Mouse (Mus musculus) spleen, postnatal 14 days (tissue): ENCODE data around the gene Pdzk1.
A peak's percentile ranks its signal among the peaks of the same experiment; 100 is the strongest.

Source experiments
- DNase-seq, 2 experiments: peaks; one replicate each; pipeline ENCODE4 v3.0.0; 2021 to 2022; ENCODE audit warnings: low spot score in 2 of 2

The Pdzk1 gene

DNA sequence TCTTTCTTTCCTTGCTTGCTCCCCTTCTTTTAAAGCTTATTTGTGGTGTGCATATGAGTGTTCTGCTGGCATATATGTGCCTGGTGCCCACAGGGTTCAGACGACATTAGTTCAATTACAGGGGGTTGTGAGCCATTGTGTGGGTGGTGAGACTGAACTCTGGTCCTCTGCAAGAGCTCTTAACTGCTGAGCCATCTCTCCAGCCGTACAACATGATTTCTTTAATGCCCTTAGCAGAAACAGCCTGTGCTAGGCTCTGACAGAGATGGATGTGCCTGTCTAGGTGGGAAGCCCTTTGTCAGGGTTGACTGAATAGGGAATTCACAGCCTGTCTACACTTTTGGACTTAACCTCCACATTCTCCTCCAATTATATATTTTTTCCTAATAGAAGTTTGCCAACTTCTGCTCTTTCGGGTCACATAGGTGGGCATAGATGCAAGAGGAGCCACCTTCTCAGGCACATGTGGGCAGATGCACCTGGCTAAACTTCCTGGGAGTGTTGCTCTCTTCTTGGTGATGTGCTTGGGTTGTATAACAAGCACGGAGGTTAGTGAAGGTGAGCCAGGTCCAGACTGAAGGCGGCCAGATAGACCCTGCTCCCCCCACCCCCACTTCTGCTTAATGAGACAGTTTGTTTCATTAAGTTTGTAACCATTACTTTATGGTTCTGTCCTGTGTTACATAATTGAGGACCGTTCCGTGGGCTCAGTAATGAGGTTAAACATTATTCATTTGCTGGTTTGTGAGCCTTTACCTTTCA lies 5.7 kb downstream of the Pdzk1 start:
- no peak for DNase-seq

DNA sequence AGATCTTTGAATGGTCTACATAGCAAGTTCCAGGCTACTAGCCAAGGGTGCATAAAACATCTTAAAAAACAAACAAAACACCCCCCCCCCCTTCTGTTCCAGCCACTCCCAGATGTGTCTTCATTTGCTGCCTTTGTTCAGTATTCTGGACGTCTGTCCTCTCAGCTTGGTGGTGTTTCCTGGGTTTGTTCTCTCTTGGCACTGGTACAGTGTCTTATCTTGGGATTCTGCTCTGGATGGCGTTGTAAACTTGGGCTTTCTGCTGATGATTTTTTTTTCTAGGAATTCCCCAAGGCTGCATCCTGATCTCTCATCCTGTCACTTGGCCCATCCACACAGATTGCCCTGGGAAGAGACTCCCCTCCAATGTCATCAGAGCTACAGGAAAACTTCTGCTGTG lies 7.3 kb downstream of the Pdzk1 start:
- DNase-seq, result no peak

DNA sequence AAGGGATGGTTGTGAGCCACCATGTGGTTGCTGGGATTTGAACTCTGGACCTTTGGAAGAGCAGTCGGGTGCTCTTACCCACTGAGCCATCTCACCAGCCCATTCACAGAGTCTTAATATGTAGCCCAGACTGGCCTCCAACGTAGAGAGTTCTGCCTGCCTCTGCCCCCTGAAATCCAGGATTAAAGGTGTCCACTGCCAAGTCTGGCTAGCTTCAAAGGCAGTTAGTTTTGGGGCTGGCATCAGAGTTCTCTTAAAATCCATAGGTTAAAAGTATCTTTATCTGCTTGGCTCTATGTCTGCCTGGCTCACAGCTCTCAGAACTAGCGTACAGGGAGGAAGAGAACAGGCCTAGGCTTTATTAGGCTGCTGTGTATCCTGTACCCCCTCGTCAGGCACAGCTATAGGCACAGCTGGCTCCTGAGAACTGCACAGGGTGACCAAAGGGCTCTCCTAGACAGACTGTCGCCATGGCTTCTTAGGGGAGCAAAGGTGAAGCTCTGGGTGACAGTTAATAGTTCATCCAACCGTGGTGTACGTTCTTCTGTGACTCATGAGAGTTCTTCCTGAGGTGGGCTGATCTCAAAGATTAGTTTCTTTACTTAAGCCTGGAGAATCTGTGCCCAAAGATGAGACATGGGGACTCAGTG lies 10.0 kb downstream of the Pdzk1 start:
- DNase-seq, result no peak

DNA sequence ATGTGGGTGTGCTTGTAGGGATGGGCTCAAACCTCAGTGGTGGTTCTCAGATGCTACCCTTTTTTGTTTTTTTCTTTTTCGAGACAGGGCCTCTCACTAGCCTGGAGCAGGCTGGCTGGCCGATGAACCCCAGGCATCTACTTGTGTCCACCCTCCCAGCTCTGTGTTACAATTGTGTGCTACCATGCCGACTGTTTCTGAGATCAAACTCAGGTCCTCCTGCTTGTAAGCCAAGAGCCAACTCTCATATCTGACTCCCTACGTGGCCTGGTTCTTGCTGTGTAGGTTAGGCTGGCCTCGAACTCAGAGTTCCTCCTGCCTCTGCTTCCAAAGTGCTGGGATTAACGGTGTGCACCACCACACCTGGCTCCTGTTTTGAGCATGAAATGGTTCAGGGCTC lies 16.1 kb downstream of the Pdzk1 start:
- no peak for DNase-seq

DNA sequence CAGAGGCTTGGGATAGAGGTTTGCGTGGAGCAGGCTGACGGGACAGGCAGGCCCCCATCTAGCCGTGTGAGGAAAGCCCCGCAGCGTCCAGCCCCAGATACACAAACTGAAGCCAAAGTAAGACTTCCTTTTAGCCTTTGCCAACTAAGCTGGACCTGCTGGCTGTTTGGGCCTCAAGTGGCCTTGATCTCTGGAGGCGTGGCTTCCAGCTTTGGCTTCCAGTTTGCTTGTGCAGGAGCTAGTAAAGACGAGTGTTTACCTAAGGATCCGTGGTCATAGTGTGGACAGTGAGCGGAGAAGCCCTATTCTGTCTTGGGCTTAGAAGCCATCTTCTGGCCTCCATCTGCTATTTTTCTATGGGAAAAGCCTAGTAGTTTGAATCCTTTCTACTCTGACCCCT lies 16.7 kb downstream of the Pdzk1 start:
- no peak for DNase-seq

DNA sequence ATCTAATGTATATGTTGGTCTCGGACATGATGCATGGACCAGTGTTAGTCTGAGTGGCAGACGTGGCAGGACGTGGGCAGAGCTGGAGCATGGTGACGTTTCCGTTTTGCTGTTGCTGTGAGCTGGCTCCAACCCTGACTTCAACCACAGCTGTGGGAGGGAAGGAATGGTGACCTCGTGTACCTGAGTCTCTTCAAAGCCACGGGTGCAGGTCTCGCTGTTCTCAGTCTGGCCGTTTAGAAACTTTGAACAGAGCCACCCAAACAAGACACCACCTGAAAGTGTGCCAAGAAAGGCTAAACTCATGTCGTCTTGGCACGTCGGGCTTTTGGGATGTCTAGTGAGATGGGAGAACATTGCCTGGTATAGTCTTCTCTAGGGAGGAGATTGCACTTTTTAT lies 17.9 kb downstream of the Pdzk1 start:
- DNase-seq, result no peak

DNA sequence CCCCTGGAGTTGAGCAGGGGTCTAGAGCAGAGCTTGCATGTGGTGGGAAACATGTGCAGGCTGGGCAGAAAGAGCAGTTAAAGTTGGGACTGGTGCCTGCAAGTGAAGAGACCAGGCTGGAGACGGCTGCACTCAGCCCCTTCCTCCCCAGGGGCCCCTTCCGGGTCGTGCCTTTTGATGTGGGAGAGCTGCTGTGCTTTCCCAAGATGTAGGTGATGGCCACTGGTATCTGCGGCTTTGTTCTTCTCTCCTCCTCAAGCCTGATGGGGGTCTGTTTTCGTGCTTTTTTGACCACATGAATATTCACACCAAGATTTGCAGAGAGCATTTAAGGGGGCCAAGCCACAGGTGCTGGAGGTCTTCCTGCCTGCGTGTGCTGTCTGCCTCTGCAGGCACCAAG lies 18.6 kb downstream of the Pdzk1 start:
- DNase-seq, result no peak

DNA sequence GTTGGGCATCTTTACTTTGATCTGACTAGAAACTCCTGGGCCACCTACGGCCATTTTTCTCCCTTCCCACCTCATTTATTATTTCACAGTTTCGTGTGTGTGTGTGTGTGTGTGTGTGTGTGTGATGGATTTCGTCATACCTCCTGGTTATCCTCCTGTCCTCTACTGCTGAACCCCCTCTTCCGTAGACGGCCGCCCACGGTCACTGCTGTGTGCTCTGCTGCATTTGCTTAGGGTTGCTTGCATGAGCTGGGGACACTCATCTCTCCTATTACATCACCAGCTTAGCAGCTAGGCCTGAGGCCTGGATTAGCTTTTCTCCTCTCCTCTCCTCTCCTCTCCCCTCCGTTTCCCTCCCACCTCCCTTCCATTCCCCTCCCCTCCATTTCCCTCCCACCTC lies 19.4 kb downstream of the Pdzk1 start:
- DNase-seq, result no peak

DNA sequence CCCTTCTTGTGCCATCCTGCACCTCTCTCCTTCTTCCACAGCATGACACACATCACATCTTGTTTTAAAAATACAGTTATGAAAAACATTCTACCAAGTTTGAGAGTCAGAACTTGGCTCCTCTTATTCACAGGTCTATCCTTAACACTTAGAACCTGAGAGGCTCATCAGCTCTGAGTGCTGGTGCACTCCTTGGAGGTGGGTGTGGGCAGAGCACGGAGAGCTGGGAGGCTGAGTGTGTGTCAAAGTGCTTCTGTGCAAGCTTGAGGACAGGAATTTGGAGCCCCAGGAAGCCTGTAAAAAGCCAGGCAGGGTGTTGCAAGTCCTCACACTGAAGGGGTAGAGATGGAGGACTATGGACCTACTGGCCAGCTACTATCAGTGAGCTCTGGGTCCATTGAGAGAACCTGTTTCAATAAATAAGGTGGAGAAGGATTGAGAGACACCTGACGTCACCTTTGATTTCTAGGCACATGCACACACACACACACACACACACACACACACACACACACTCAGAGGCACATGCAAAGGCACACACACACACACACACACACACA lies 20.2 kb downstream of the Pdzk1 start:
- DNase-seq, result no peak

DNA sequence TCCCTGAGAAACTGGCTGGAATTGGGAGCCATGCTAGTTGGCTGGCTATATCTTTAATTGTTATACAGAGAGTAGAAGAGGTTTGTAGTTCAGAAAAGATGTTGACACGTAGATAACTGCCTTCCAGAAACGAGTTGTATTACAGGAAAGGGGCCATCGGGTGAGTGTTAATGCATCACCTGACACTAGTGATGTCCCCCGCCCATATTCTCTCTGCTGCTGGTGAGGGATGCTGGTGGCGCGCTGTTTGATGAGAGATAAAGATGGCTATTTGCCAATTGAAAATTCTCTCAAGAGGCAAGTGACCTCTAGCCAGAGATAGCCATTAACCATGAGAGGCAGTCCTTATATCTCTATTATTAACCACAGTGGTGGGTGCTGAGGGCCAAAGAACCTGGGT lies 23.5 kb downstream of the Pdzk1 start:
- no peak for DNase-seq

DNA sequence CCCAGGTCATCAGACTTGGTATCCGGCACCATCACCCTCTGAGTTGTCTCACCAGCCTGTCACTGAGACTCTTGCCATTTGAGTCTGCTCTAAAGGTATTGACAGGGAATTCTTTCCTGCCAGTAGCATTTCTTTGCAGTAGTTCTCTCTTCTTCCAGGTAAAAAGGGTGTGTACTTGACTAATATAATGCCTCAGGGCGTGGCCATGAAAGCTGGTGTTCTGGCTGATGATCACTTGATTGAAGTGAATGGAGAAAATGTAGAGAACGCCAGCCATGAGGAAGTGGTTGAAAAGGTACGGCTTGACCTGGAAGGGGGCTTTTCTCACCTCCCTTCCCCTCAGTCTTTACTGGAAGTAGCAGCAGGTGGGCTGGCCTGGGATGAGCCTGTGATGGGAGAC lies 25.3 kb downstream of the Pdzk1 start:
- peak in 1 of 2 experiments; percentile 0 for DNase-seq

DNA sequence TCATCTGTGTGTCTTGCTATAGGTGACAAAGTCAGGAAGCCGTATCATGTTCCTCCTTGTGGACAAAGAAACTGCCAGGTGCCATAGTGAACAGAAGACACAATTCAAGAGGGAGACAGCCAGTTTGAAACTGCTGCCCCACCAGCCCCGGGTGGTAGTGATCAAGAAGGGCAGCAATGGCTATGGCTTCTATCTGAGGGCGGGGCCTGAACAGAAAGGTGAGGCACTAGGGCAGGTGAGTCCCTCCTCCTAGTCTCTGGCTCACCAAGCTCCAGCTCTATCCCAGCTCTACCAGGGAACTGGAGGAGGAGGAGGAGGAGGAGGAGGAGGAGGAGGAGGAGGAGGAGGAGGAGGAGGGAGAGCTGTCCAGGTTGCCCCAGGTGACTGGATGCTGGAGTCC lies 26.7 kb downstream of the Pdzk1 start:
- DNase-seq, result peak in 1 of 2 experiments; percentile 1

DNA sequence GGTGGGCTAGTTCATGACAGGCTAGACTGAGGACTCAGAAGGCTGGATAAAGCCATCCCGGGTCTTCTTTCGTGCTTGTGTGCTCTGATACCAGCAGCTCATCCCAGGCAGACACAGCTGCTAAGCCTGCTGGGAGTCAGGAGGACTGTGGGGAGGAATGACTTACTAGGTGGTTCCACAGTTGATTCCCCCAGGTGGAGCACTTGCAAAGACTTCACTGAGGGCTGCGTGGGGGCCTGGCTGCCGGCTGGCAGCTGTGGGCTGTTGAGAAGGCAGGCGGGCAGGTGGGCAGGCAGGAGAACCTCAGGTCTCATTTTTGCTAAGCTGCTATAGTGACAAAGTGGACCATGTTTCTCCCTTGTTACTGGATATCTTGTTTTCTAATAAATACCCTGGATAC lies 31.4 kb downstream of the Pdzk1 start:
- DNase-seq, result peak in 1 of 2 experiments; percentile 6

DNA sequence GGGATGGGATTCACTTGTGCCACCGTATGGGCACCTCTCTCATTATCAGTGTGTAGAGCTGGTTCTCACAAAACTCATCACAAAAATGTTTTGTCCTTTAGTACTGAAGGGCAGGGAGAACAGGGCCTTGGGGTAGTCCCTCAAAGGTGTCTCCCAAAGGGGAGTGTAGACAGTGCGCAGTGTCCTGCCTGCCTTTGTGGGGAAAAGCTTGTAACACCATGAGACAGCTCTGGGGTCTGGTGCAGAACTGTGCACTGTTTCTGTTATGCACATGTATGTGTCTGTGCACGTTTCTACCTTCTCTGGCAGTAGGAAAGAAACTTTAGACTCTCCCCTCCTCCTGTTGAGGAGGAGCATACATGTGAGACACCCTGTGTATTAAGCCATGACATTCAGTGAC lies 38.8 kb downstream of the Pdzk1 start:
- peak in 1 of 2 experiments; percentile 3 for DNase-seq

DNA sequence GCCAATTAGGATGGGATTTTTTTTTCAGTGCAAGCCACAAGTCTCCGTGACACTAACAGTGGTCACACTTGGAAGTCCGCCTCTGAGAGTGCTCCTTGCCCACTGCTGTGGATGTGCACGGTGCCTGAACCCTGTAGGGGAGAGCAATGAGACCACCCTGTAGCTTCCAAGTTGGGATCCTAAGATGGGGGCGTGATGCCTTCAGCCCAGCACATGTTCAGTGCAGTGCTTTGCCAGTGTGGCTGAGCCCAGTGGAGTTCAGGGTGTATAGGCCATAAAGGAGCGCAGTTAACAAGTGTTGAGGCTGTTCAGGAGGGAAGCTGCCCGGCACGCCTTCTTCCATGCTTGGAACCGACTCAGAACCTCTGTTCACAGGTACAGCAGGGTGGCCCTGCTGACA lies 39.5 kb downstream of the Pdzk1 start:
- no peak for DNase-seq

DNA sequence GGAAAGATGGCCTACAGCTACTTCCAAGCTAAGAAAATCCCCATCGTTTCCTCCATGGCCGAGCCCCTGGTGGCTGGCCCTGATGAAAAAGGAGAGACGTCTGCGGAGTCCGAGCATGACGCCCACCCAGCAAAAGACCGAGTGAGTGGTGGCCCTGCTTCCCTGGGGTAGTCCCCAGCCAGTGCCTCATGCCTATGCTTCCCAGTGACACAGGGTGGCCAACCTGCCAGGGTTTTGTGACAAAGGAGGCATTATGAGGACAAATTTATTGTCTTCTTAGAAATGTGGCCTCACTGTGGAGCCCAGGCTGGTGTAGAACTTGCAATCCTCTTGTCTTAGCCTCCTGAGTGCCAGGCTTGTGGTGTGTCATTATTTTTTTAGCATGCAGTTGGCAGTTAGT lies 40.0 kb downstream of the Pdzk1 start:
- DNase-seq, result no peak

DNA sequence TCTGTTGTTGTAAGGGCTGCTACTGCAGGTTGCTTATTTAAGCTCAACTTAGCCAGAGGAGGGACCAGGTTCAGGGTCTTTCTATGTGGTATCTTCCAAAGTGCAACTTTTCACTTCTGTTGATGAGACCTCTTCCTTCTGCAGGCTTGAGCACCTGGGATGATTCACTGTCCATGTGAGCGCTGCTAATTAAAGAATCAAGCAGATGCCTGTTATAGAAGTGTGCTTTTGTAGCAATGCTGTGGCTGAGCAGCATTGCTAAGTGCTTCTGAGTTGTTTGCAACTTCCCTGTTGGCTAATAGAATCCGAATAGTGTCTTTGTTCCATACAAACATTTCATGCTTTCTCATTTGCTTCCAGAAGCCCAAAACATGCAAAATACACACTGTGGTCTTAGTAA lies 41.2 kb downstream of the Pdzk1 start:
- DNase-seq, result no peak

DNA sequence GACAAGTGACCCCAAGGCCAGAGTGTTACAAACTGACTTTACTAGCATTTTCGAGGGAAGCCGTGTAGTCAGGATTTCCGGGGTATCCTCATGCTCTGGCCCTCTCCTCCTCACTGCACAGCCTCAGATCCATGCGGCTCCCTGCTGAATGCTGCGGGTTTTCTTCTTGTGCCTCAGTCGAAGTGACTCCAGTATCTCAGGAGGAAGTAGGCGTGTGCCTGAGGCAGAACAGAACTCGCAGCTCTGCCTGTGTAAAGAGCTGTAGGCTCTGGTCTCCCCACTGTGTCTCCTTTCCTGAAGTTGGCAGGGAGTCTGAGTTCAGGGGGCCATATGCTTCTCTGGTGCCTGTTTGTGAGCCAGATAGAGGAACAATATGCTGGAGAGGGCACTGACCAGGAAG lies 42.0 kb downstream of the Pdzk1 start:
- no peak for DNase-seq

DNA sequence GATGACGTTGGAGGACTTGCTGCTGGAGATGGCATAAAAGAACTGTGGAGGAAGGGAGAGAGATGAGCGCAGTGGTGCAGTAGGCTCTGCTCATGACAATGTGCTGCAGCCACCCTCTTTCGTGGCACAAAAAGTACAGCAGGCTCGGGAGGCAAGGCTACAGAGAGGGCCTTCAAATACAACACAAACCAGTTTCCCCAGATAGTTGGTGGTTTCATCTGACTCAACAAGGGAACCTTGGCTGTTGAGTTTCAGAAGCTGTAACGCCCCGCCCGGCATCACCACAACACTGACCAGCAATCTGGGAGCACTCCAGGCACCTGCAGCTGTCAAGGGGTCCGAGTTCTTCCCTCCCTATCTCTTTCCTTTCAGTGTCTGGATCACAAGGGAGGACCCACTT lies 43.4 kb downstream of the Pdzk1 start:
- DNase-seq, result no peak

DNA sequence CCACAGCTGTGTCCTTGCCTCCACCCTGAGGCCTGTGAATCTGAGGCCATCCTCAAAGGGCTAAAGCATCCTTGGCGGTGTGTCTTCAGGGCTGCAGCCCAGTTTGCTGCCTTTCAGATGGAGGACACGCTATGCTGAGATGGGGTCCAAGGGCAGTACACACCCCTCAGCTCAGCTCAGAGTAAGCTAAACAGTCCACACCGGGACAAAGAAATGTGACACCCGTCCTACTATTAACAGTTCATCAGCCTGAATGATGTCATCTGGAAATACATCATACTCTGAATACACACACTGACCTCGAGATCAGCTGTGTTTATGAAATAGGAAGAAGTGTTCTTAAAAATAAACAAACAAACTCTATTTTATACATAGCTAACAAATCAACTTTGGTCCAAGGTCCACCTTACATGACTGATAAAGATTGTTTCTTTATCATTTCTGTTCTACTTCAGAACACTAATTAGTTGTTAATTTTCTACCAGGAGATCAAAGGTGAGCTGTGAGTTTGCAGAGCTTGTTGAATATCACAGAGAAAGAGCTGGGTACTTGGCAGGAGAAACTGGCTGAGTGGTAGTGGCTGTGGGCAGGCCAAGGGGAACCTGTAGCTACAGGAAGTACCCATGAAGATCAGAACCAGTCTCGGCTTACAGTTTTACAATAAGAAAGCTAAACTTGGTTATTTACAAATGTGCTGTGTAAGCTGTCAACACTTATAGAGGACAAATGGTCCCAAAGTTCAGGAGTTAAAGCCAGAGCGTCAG lies 45.9 kb downstream of the Pdzk1 start:
- DNase-seq, result no peak

DNA sequence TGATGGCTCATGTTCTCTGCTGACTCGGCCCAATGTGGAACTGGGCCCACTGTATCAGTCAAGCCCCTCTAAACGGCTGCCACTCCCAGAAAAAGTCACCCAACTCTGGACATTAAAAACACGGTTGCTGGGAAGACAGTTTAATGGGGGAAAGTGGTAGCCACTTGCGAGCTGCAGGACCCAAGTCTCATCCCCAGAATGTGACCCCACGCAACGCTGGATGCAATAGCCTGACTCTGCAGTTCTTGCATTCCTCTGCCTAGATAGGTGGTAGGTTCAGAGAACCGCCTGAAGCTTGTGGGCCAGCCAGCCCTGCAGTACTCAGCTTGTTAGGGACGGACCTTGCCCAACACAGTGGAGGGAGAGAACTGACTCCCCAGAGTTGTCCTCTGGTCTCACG lies 50.5 kb downstream of the Pdzk1 start:
- no peak for DNase-seq

DNA sequence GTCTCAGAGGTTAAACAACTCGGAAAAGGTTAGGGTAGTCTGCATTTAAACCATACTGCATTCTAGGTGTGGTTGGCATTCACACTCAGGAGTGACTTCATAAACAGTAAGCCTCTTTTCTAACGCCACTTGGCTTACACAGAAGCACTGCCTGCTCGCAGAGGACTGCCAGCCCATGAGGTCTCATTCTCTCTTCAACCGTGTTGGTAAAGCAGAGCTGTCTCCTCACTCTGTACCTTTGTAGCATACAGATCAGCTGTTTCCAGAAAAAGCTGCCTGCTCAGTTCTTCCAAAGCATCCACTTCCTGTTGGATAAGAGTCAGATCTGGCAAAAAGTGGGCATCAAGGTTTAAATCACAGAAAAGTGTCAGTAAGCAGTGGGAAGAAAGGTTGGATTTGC lies 51.3 kb downstream of the Pdzk1 start:
- no peak for DNase-seq

DNA sequence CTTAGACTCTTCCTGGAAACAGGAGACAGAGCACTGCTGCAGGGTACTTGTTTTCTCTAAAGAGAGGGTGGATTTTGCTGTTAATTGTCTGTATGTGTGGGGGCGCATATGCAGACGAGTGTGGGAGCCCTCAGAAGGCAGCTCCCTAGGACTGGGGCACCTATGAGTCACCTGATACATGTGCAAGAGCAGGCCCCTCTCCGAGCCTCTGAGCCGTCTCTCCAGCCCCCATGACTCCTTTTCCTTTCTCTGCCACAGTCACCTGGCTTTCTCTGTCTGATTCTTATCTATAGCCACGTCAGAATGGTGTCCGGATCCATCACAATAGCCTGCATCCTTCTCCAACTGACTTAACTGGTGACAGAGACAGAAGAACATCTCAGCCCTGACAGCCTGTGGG lies 52.5 kb downstream of the Pdzk1 start:
- no peak for DNase-seq
